Mouse (Mus musculus) liver, embryonic 15.5 days (tissue): Measurements from ENCODE around the gene Fitm1. TPM values are rescaled to one million over a fixed set of nuclear protein-coding genes. Genes with fewer than 3 reads are reported as not detected.

Experiments used
- ATAC-seq: fragments of 200-750 bp; cut with Nextera tagmentation; 2 replicates; pipeline ENCODE4 v1.8.0; 2017; ENCODE audit warnings: moderate number of reproducible peaks, mild to moderate bottlenecking, moderate library complexity; ENCODE audit not compliant: insufficient read depth
- H3K27ac ChIP-seq: fragments of 300-500 bp; sonication (generic); replicated peaks from 2 replicates; pipeline ENCODE4 v1.5.1; 2015; ENCODE audit warnings: mild to moderate bottlenecking, inconsistent platforms
- H3K27me3 ChIP-seq: fragments of 300-500 bp; sonication (generic); 2 replicates; pipeline ENCODE4 v1.6.1; 2015; ENCODE audit warnings: mild to moderate bottlenecking, inconsistent platforms
- H3K36me3 ChIP-seq: fragments of 300-500 bp; sonication (generic); replicated peaks from 2 replicates; pipeline ENCODE4 v1.6.1; 2015; ENCODE audit warnings: moderate library complexity, mild to moderate bottlenecking, inconsistent platforms
- H3K4me1 ChIP-seq: fragments of 300-500 bp; sonication (generic); replicated peaks from 2 replicates; pipeline ENCODE4 v1.6.1; 2015; ENCODE audit warnings: inconsistent platforms
- H3K4me2 ChIP-seq: fragments of 300-500 bp; sonication (generic); 2 replicates; pipeline ENCODE4 v1.6.1; 2015; ENCODE audit warnings: moderate library complexity, mild to moderate bottlenecking, inconsistent platforms
- H3K4me3 ChIP-seq: fragments of 300-500 bp; sonication (generic); replicated peaks from 2 replicates; pipeline ENCODE4 v1.5.1; 2015; ENCODE audit warnings: mild to moderate bottlenecking, inconsistent platforms
- H3K9ac ChIP-seq: fragments of 300-500 bp; sonication (generic); 2 replicates; pipeline ENCODE4 v1.6.1; 2015; ENCODE audit warnings: moderate library complexity, mild to moderate bottlenecking, inconsistent platforms
- H3K9me3 ChIP-seq: fragments of 300-500 bp; sonication (generic); replicated peaks from 2 replicates; pipeline ENCODE4 v1.6.1; 2016; ENCODE audit warnings: inconsistent platforms
- WGBS: fragments of 180-500 bp; shearing (Covaris S2); methylation state at CpG from one replicate; pipeline ENCODE4 v1.1.7; 2015; ENCODE audit warnings: mixed read lengths; ENCODE audit not compliant: insufficient replicate concordance; 5-methylcytosine and 5-hydroxymethylcytosine counted together
- polyA plus RNA-seq: library from polyadenylated mRNA; unstranded; fragments of >200 nt; fragmentation: Nextera tagmentation; extraction: Ambion mirVana; gene quantifications from 2 replicates; pipeline ENCODE4 v1.2.1, GENCODE M21; 2015

Fitm1 gene
- polyA plus RNA-seq, 1 experiment from 2014 or later, result 1.9 TPM

DNA sequence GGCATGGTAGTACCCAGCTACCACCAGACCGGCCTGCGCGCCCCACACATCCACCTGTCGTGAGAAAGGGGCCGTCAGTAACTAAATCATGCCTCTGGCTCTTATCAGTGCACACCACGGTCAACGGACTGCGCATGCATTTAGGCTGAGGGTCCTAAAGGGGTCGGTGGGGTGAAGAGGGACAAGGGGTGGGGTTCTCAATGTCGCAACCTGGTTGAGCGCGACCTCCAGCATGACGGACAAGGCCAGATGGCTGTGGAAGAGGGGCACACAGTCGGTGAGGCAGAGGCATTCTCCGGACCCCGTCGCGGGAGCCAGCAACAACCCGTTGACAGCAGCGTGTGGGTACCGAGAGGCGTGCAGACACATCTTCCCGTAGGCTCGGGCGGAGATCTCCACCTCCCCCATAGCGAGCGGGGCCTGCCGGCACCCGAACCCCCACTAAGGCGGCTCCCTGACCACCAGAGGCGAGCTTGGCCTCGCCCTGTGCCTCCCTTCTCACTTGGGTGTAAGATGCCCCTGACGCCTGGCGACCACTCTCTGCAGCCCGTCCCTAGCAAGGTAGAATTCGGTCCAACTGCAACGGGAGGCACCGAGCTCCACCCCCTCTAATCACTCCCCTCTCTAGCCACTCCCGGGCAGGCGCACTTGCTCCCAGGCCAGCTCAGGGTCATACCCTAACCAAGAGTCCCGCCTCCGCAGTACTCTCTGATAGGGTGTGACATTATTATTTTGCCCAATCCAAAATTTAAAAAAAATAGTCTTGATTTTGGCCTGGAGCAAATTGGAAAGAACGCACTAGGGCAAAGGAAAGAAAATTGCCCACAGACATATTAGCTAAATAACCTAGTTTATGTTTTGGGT, 9.5 kb downstream of the Fitm1 start, which contains the start of gene Emc9:
TSS of gene Emc9 (minus strand) at position 601 of the 864 bp plus-strand sequence.
- H3K4me1 ChIP-seq, result peaks cover 63% of the 10 kb centered on the region
- H3K9me3 ChIP-seq, result no peaks in the 10 kb centered on the region
- H3K27ac ChIP-seq, result peak within 1 kb of the TSS; percentile 98
- peaks cover 46% of the 10 kb centered on the region for H3K36me3 ChIP-seq
- peak within 1 kb of the TSS; percentile 94 for H3K4me2 ChIP-seq
- H3K9ac ChIP-seq, result peak within 1 kb of the TSS; percentile 74
- no peaks in the 10 kb centered on the region for H3K27me3 ChIP-seq
- ATAC-seq, result peak; percentile 96
- peak within 1 kb of the TSS; percentile 75 for H3K4me3 ChIP-seq
- under 1% methylated on average over 43 of the region's 43 CpGs for WGBS

DNA sequence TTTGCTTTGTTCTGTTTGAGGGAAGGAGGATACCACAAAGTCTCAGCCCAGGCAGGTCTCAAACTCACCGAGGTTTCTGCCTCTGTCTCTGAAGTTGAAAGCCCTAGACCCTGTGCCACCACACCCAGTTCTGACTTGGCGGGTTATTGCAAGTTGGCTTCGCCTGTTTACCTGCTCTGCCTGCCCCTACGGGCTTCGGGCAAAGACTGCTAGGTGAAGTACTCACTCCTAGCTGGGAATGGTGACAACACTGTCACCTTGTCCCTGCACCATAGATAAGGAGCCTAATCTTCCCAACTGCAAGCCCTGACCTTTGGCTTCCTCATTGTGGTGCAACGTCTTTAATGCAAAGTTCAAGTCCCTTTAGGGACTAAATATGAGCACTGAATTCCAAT, 10.1 kb downstream of the Fitm1 start:
- Histone ChIP-seq H3K4me1 (peaks cover 69% of the 10 kb centered on the region), H3K4me3 (peak overlapping the region; percentile 75), H3K27ac (peak overlapping the region; percentile 98), H3K27me3 (no peaks in the 10 kb centered on the region), H3K4me2 (peak overlapping the region; percentile 94), H3K9me3 (no peaks in the 10 kb centered on the region), H3K9ac (peak overlapping the region; percentile 74), H3K36me3 (peaks cover 39% of the 10 kb centered on the region)
- ATAC-seq, result peak; percentile 65
- 9% methylated on average over 6 of the region's 6 CpGs for WGBS

DNA sequence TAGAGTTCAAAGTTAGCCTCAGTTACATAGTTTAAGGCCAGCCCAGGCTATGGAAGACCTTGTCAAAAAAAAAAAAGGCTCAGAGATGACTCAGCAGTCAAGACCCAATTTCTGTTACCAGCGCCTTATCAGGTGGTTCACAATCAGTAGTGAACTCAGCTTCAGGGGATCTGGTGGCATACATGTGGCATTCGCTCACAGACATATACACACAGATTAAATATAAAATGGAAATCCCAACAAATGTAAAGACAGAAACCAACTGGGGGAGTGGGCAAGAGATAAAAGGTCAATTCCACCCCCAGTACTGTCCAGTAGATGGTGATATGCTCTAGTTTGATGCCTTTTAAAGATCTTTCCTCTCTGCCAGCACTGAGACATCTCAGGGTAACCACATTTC, 10.7 kb downstream of the Fitm1 start:
- H3K4me3 ChIP-seq, result peak overlapping the region; percentile 75
- peak overlapping the region; percentile 74 for H3K9ac ChIP-seq
- no peaks in the 10 kb centered on the region for H3K27me3 ChIP-seq
- peaks cover 34% of the 10 kb centered on the region for H3K36me3 ChIP-seq
- WGBS, result 16% methylated on average over 2 of the region's 2 CpGs
- ATAC-seq, result peak; percentile 32
- peaks cover 67% of the 10 kb centered on the region for H3K4me1 ChIP-seq
- peak overlapping the region; percentile 98 for H3K27ac ChIP-seq
- peak overlapping the region; percentile 94 for H3K4me2 ChIP-seq
- H3K9me3 ChIP-seq, result no peaks in the 10 kb centered on the region

DNA sequence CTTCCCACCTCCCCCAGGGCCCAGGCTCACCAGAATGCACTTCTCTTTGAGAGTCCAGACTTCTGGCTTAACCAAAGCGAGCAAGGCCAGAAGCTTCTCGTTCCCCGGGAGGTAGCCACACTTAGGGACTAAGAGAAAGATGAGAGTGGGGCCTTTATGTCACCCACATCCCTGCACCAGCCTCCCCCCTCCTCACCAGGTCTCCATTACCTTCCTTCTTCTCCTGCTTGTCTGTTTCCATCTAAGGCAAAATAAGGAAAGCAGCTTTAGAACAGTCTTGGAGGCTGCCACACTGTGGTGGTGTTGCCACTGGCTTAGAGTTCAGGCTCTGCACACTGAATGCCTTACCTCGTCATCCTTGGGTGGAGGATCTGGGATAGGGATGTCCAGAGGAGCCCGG, 13.9 kb downstream of the Fitm1 start:
- H3K36me3 ChIP-seq, result peaks cover 23% of the 10 kb centered on the region
- peak overlapping the region; percentile 94; the same call in 1 of the 2 replicates for H3K4me2 ChIP-seq
- no peak overlapping the region for H3K27ac ChIP-seq
- H3K9ac ChIP-seq, result no peak overlapping the region; the same call in 1 of the 2 replicates
- ATAC-seq, result no peak
- H3K27me3 ChIP-seq, result no peaks in the 10 kb centered on the region
- 91% methylated on average over 5 of the region's 5 CpGs for WGBS
- H3K9me3 ChIP-seq, result no peaks in the 10 kb centered on the region
- no peak overlapping the region for H3K4me3 ChIP-seq
- peaks cover 71% of the 10 kb centered on the region for H3K4me1 ChIP-seq

DNA sequence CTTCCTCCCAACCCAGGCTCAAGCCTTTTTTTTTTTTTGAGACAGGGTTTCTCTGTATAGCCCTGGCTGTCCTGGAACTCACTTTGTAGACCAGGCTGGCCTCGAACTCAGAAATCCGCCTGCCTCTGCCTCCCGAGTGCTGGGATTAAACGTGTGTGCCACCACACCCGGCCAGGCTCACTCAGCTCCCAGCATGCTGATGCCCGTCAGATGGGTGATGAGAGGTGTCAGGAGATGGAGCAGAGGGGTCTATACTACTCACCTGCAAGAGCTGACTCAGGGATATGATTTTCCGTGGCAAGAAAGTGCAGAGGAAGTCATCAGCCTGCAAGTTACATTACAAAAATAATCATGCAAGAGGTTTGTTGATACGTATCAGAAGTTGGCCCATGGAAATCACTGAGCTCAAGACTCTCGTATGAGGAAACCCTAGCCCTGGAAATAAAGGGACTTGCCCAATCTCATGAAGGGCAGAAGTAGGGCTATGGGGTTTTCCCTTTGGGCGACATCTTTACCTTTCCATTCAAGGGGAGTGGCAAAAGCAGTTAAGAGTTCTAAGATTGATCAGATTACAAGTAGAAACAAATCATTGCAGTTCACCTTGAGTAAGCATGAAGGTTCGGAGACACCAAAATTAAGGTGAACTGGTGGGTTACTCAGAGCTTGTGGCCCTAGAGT, 14.5 kb downstream of the Fitm1 start:
- Histone ChIP-seq H3K9ac (peak overlapping the region; percentile 96), H3K27me3 (no peaks in the 10 kb centered on the region), H3K4me2 (peak overlapping the region; percentile 94), H3K9me3 (no peaks in the 10 kb centered on the region), H3K4me1 (peaks cover 66% of the 10 kb centered on the region), H3K27ac (peak overlapping the region; percentile 99), H3K36me3 (peaks cover 30% of the 10 kb centered on the region), H3K4me3 (peak overlapping the region; percentile 93)
- 67% methylated on average over 11 of the region's 11 CpGs for WGBS
- ATAC-seq, result no peak

DNA sequence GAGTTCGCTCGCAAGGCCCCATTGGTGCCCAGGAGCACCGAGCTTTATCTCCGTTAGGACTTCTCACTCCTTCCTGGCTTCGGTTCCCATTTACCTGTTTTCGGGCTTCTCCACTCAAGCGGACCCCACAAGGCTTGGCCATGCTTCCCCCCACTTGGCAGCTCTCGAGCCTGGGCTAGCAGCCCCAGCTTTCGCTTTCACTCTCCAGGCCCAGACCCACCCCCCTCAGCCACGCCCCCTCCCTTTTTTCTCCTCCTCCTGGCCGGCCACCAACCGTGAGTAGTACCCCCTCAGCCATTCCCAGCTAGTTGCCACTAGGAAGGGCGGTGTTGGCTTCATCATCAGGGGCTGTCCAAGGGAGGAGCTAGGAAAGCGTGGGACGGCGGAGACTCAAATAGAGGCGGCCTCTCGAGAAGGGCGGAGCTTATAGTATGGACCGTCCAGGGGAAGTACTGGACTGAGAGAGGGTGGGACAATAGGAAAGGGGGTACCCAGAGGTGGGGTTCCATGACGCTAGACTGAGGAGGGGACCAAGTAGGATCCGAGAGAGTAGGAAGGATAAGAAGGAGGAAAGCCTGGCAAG, 15.4 kb downstream of the Fitm1 start, which contains the start of gene Psme2:
TSS of gene Psme2 (minus strand) at position 366 of the 583 bp plus-strand sequence.
- peak within 1 kb of the TSS; percentile 96 for H3K9ac ChIP-seq
- peak; percentile 88 for ATAC-seq
- peak within 1 kb of the TSS; percentile 94 for H3K4me2 ChIP-seq
- peak within 1 kb of the TSS; percentile 93 for H3K4me3 ChIP-seq
- H3K4me1 ChIP-seq, result peaks cover 59% of the 10 kb centered on the region
- peaks cover 39% of the 10 kb centered on the region for H3K36me3 ChIP-seq
- no peaks in the 10 kb centered on the region for H3K9me3 ChIP-seq
- no peaks in the 10 kb centered on the region for H3K27me3 ChIP-seq
- peak within 1 kb of the TSS; percentile 99 for H3K27ac ChIP-seq
- WGBS, result under 1% methylated on average over 22 of the region's 22 CpGs

DNA sequence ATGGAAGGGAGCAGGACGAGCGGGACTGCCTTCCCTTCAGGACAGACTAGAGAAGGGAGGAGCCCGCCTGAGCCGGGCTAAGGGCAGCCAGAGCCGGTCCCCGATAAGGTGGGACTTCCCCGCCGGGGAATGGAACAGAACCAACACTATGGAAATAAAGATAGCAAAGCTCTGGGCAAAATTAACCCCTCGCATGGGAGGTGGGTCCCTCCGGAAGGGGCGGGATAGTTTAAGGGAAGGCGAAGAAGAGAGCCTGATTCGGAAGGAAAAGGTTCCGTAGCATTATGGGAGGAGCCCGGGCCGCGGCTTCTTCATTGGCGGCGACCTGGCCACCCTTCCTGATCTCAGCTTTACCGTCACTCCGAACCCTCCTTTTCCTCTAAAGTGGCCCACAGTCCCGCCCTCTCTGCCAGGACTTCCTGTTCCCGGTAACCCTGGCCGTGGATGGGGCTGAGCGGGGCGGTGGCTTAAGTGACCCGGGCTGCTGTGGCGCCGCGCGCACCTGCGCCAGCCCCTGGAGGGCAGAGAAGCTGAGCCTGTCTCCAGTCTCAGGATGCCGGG, 16.0 kb downstream of the Fitm1 start, which contains the start of gene Rnf31:
TSS of gene Rnf31 (plus strand) at position 378 of the 561 bp plus-strand sequence.
- peaks cover 53% of the 10 kb centered on the region for H3K4me1 ChIP-seq
- WGBS, result 0% methylated on average over 33 of the region's 33 CpGs
- peak; percentile 90 for ATAC-seq

DNA sequence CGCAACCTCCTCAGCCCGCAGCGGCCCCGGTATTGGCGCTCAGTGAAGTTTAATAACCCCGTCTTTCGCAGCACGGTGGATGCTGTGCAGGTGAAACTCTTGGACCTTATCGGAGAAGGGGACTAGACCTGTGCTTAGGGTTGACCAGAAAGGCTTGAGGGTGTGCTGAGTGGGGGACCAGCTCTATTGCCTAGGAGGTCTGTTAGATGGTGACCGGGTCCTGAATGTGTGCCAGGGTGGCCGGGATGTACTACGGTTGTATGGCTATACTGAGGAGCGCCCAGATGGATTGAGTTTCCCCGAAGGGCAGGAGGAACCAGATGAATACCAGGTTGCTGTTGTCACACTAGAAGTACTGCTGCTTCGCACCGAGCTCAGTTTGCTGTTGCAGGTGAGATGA, 16.8 kb downstream of the Fitm1 start:
- Histone ChIP-seq H3K4me2 (peak overlapping the region; percentile 94), H3K27ac (peak overlapping the region; percentile 99), H3K4me3 (peak overlapping the region; percentile 93), H3K27me3 (no peaks in the 10 kb centered on the region), H3K9ac (peak overlapping the region; percentile 96), H3K36me3 (peaks cover 49% of the 10 kb centered on the region), H3K9me3 (no peaks in the 10 kb centered on the region), H3K4me1 (peaks cover 46% of the 10 kb centered on the region)
- no peak for ATAC-seq
- WGBS, result 3% methylated on average over 16 of the region's 16 CpGs

More for the DNA sequence above, 16.0 kb downstream of the Fitm1 start, which contains the start of gene Rnf31:
- Histone ChIP-seq H3K4me2 (peak within 1 kb of the TSS; percentile 94), H3K9me3 (no peaks in the 10 kb centered on the region), H3K9ac (peak within 1 kb of the TSS; percentile 96), H3K36me3 (peaks cover 45% of the 10 kb centered on the region), H3K27ac (peak within 1 kb of the TSS; percentile 99), H3K27me3 (no peaks in the 10 kb centered on the region), H3K4me3 (peak within 1 kb of the TSS; percentile 93)

DNA sequence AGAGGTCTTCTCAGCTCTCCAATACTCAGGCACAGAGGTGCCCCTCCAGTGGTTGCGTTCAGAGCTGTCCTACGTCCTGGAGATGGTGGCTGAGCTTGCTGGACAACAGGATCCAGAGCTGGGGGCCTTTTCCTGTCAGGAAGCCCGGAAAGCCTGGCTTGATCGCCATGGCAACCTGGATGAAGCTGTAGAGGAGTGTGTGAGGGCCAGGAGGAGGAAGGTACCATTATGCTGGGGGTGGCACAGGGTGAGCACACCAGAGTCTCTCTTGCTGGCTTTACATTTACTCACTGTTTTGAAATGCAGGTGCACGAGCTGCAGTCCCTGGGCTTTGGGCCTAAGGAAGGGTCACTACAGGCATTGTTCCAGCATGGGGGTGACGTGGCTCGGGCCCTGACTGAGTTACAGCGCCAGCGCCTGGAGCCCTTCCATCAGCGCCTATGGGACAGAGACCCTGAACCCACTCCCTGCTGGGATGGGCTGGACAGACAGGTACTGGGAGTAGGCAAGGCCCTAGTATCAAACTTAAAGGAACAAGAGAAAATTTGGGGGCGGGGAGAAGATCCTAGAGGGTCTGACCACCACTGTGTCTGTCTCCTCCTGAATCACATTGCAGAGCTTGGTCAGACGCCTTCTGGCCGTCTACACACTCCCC, 20.7 kb downstream of the Fitm1 start:
- Histone ChIP-seq H3K4me1 (peaks cover 26% of the 10 kb centered on the region), H3K27ac (no peak overlapping the region), H3K36me3 (peaks cover 68% of the 10 kb centered on the region), H3K4me3 (no peak overlapping the region), H3K9ac (no peak overlapping the region), H3K9me3 (no peaks in the 10 kb centered on the region), H3K27me3 (no peaks in the 10 kb centered on the region), H3K4me2 (no peak overlapping the region)
- ATAC-seq, result no peak
- 86% methylated on average over 13 of the region's 13 CpGs for WGBS
